Mouse (Mus musculus) forebrain, postnatal 0 days (tissue): ENCODE results near the gene Sfmbt2. TPM values are rescaled to one million over a fixed set of nuclear protein-coding genes. Genes with fewer than 3 reads are reported as not detected.

ENCODE experiments used
- ATAC-seq: fragments of 200-750 bp; cut with Nextera tagmentation; 2 replicates; pipeline ENCODE4 v1.8.0; 2017; ENCODE audit warnings: mild to moderate bottlenecking, moderate library complexity
- DNase-seq: peaks from one replicate; pipeline ENCODE4 v3.0.0-alpha.2; 2015
- H3K27ac ChIP-seq: fragments of 300-500 bp; sonication (generic); 2 replicates; pipeline ENCODE4 v1.5.1; 2014; ENCODE audit warnings: low read depth, mild to moderate bottlenecking, antibody characterized with exemption, low read length, moderate library complexity, mixed read lengths
- H3K27me3 ChIP-seq: fragments of 300-500 bp; sonication (generic); 2 replicates; pipeline ENCODE4 v1.6.1; 2014; ENCODE audit warnings: mild to moderate bottlenecking, low read length, mixed read lengths; ENCODE audit not compliant: insufficient read depth
- H3K36me3 ChIP-seq: fragments of 300-500 bp; sonication (generic); 2 replicates; pipeline ENCODE4 v1.6.1; 2014; ENCODE audit warnings: mild to moderate bottlenecking, moderate library complexity; ENCODE audit not compliant: insufficient read depth
- H3K4me1 ChIP-seq: fragments of 300-500 bp; sonication (generic); 2 replicates; pipeline ENCODE4 v1.6.1; 2014; ENCODE audit warnings: antibody characterized with exemption; ENCODE audit not compliant: insufficient read depth
- H3K4me2 ChIP-seq: fragments of 300-500 bp; sonication (generic); 2 replicates; pipeline ENCODE4 v1.6.1; 2014; ENCODE audit warnings: low read depth, mild to moderate bottlenecking, moderate library complexity
- H3K4me3 ChIP-seq: fragments of 300-500 bp; sonication (generic); 2 replicates; pipeline ENCODE4 v1.5.1; 2014; ENCODE audit warnings: low read depth, low read length, mixed read lengths
- H3K9ac ChIP-seq: fragments of 300-500 bp; sonication (generic); 2 replicates; pipeline ENCODE4 v1.6.1; 2014; ENCODE audit warnings: mild to moderate bottlenecking
- H3K9me3 ChIP-seq: fragments of 300-500 bp; sonication (generic); 2 replicates; pipeline ENCODE4 v1.6.1; 2016; ENCODE audit warnings: low read length
- CTCF ChIP-seq: sonication (generic); IDR thresholded peaks from 2 replicates; pipeline ENCODE4 v1.5.1; 2016; ENCODE audit warnings: antibody characterized with exemption, control low read depth, low read depth
- WGBS: fragments of 180-500 bp; shearing (Covaris S2); extraction: QIAGEN DNeasy Blood & Tissue Kit; methylation state at CpG from one replicate; pipeline ENCODE4 v1.1.7; 2014; 5-methylcytosine and 5-hydroxymethylcytosine counted together
- microRNA counts: library from miRNA; unstranded; fragments of <30 nt; microRNA quantifications from one replicate; lab custom pipeline; 2015
- microRNA-seq, 2 experiments: library from miRNA; unstranded; fragments of <30 nt; microRNA quantifications; one replicate each; pipeline ENCODE4; 2016
- polyA plus RNA-seq: library from polyadenylated mRNA; unstranded; fragments of >200 nt; fragmentation: Nextera tagmentation; extraction: Ambion mirVana; gene quantifications from 2 replicates; pipeline ENCODE4 v1.2.1, GENCODE M21; 2015
- total RNA-seq: library from RNA; depleted of rRNA; stranded (reverse); fragments of >200 nt; gene quantifications from 2 replicates; pipeline ENCODE4 v1.2.3, GENCODE M21; 2014; rRNA removed

Sfmbt2 gene
- total and polyA plus RNA-seq, 2 experiments from 2014 or later, result 2.2 to 6.4 TPM

DNA sequence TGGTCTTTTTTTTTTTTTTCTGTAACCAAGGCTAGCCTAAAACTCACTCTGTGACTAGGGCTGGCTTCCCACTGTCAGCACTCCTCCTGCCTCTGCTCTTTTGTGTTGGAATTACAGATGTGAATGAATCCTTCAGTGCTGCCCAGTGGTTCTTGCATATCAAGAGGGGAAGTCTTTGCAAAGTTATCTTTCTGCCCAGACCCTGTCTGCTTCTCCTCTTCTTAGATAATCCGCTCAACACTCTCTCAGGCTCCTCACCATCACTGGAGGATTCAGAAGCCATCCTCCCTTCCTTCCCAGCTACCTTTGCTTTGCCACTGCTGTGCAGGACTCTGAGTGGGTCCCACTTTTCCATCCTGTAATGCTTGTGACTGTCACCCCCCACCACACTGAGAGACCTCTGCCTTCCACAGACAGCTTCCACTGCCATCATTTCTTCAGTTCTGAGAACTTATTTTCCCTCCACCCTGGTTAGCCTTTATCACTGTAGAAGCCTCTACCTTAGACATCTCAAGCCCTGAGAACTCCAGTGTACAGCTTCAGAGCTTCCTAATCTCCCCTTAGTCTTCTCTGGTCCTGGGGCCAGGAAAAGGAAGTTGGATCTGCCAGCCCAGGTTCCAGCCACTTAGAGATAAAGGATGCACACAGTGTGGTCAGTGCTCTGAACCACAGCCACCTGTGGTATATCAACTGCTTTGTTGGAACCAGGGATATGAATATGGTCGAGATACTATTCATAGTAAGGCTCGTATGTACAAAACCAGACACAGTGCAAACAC lies 205.8 kb downstream of the Sfmbt2 start:
- ATAC-seq (no peak), DNase-seq (no peak)
- WGBS, result 84% methylated on average over 3 of the region's 3 CpGs
- Histone ChIP-seq H3K36me3 (no peaks in the 10 kb centered on the region), H3K9me3 (no peaks in the 10 kb centered on the region), H3K4me1 (no peaks in the 10 kb centered on the region), H3K4me2 (no peak overlapping the region), H3K4me3 (no peak overlapping the region), H3K27ac (no peak overlapping the region), H3K27me3 (no peaks in the 10 kb centered on the region), H3K9ac (no peak overlapping the region)
- TF ChIP-seq CTCF, result no peak

- Histone ChIP-seq H3K36me3 (no peaks in the 10 kb centered on the region), H3K9ac (no peak overlapping the region), H3K4me2 (no peak overlapping the region), H3K4me3 (no peak overlapping the region), H3K27me3 (no peaks in the 10 kb centered on the region), H3K4me1 (no peaks in the 10 kb centered on the region), H3K27ac (no peak overlapping the region), H3K9me3 (no peaks in the 10 kb centered on the region)
- no peak for ATAC-seq
- no peak for TF ChIP-seq CTCF
- WGBS, result 31% methylated on average over 4 of the region's 4 CpGs
- DNase-seq, result no peak
These were observed 212.4 kb downstream of the Sfmbt2 start for GRCm38 (mm10) chr2:10582673-10583072.

- TF ChIP-seq CTCF, result no peak
- Histone ChIP-seq H3K4me1 (no peaks in the 10 kb centered on the region), H3K36me3 (no peaks in the 10 kb centered on the region), H3K4me2 (no peak overlapping the region), H3K4me3 (no peak overlapping the region), H3K27ac (no peak overlapping the region), H3K9me3 (no peaks in the 10 kb centered on the region), H3K27me3 (no peaks in the 10 kb centered on the region), H3K9ac (no peak overlapping the region)
- DNase-seq, result no peak
- ATAC-seq, result no peak
- 39% methylated on average over 5 of the region's 5 CpGs for WGBS
These were observed 212.8 kb downstream of the Sfmbt2 start for GRCm38 (mm10) chr2:10583103-10583502.

GRCm38 (mm10) chr2:10591310-10591709 lies 221.0 kb downstream of the Sfmbt2 start:
- no peaks in the 10 kb centered on the region for H3K4me1 ChIP-seq
- H3K4me3 ChIP-seq, result no peak overlapping the region
- H3K4me2 ChIP-seq, result no peak overlapping the region
- TF ChIP-seq CTCF, result no peak
- peak; percentile 5 for DNase-seq
- H3K27me3 ChIP-seq, result no peaks in the 10 kb centered on the region
- H3K27ac ChIP-seq, result no peak overlapping the region
- ATAC-seq, result peak; percentile 55
- no peaks in the 10 kb centered on the region for H3K36me3 ChIP-seq
- no peaks in the 10 kb centered on the region for H3K9me3 ChIP-seq
- 69% methylated on average over 5 of the region's 5 CpGs for WGBS
- no peak overlapping the region for H3K9ac ChIP-seq

- H3K9ac ChIP-seq, result no peak overlapping the region
- no peak overlapping the region for H3K27ac ChIP-seq
- ATAC-seq (no peak), DNase-seq (no peak)
- H3K27me3 ChIP-seq, result no peaks in the 10 kb centered on the region
- no peaks in the 10 kb centered on the region for H3K4me1 ChIP-seq
- H3K4me2 ChIP-seq, result no peak overlapping the region
- no peak for TF ChIP-seq CTCF
- no peak overlapping the region for H3K4me3 ChIP-seq
- H3K9me3 ChIP-seq, result no peaks in the 10 kb centered on the region
- WGBS, result 40% methylated on average over 2 of the region's 2 CpGs
- H3K36me3 ChIP-seq, result no peaks in the 10 kb centered on the region
These were observed 245.2 kb downstream of the Sfmbt2 start for GRCm38 (mm10) chr2:10615500-10615899.

MicroRNA genes within 50 kb of the gene (microRNA counts, 519-probe panel; counts per million panel counts)
- not detected for microRNA mmu-miR-297a+mmu-miR-466f+mmu-miR-669b (lab: Ali Mortazavi, UCI)
- not detected for microRNA mmu-miR-297b-3p (lab: Ali Mortazavi, UCI)
- microRNA mmu-miR-297b-5p (lab: Ali Mortazavi, UCI), result not detected
- 1,596 counts per million, percentile 12 among the panel's probes with 10 or more counts for microRNA mmu-miR-297c (lab: Ali Mortazavi, UCI)
- 3,552 counts per million, percentile 34 among the panel's probes with 10 or more counts for microRNA mmu-miR-466a-3p+mmu-miR-466b-3-3p (lab: Ali Mortazavi, UCI)
- not detected for microRNA mmu-miR-466a-5p+mmu-miR-466e-5p (lab: Ali Mortazavi, UCI)
- not detected for microRNA mmu-miR-466c-5p (lab: Ali Mortazavi, UCI)
- microRNA mmu-miR-466d-3p (lab: Ali Mortazavi, UCI), result 1,995 counts per million, percentile 16 among the panel's probes with 10 or more counts
- microRNA mmu-miR-466d-5p (lab: Ali Mortazavi, UCI), result not detected
- not detected for microRNA mmu-miR-466f-5p (lab: Ali Mortazavi, UCI)
- 945 counts per million, percentile 6 among the panel's probes with 10 or more counts for microRNA mmu-miR-466g (lab: Ali Mortazavi, UCI)
- microRNA mmu-miR-466h (lab: Ali Mortazavi, UCI), result not detected
- microRNA mmu-miR-466l (lab: Ali Mortazavi, UCI), result not detected
- microRNA mmu-miR-467a (lab: Ali Mortazavi, UCI), result 1,596 counts per million, percentile 12 among the panel's probes with 10 or more counts
- not detected for microRNA mmu-miR-467b (lab: Ali Mortazavi, UCI)
- microRNA mmu-miR-467c (lab: Ali Mortazavi, UCI), result 1,876 counts per million, percentile 14 among the panel's probes with 10 or more counts
- not detected for microRNA mmu-miR-467d (lab: Ali Mortazavi, UCI)
- microRNA mmu-miR-467e (lab: Ali Mortazavi, UCI), result not detected
- 2,488 counts per million, percentile 20 among the panel's probes with 10 or more counts for microRNA mmu-miR-669a (lab: Ali Mortazavi, UCI)
- microRNA mmu-miR-669e (lab: Ali Mortazavi, UCI), result not detected
- microRNA mmu-miR-669f (lab: Ali Mortazavi, UCI), result 4,204 counts per million, percentile 51 among the panel's probes with 10 or more counts
- not detected for microRNA mmu-miR-669g (lab: Ali Mortazavi, UCI)
- microRNA mmu-miR-669h-5p (lab: Ali Mortazavi, UCI), result not detected
- not detected for microRNA mmu-miR-669i (lab: Ali Mortazavi, UCI)
- not detected for microRNA mmu-miR-669j (lab: Ali Mortazavi, UCI)
- not detected for microRNA mmu-miR-669m (lab: Ali Mortazavi, UCI)
- microRNA mmu-miR-669o (lab: Ali Mortazavi, UCI), result 945 counts per million, percentile 6 among the panel's probes with 10 or more counts

Small RNAs within 50 kb of the gene (microRNA-seq; reads per million reads assigned to microRNA genes)
- gene Gm22051, result 0 reads per million in 2 experiments
- gene Gm22072, result 0 to 0.12 reads per million in 2 experiments
- gene Gm22091, result 0 reads per million in 2 experiments
- 0 reads per million in 2 experiments for gene Gm22166
- gene Gm22239, result 0 to 0.12 reads per million in 2 experiments
- 0 reads per million in 2 experiments for gene Gm22626
- gene Gm22635, result 0 reads per million in 2 experiments
- gene Gm22677, result 0 reads per million in 2 experiments
- gene Gm22678, result 0 reads per million in 2 experiments
- gene Gm22775, result 0 reads per million in 2 experiments
- 0 to 0.12 reads per million in 2 experiments for gene Gm22925
- 0 reads per million in 2 experiments for gene Gm23108
- 0 reads per million in 2 experiments for gene Gm23288
- 0 reads per million in 2 experiments for gene Gm23542
- 0 reads per million in 2 experiments for gene Gm23569
- 0 reads per million in 2 experiments for gene Gm23571
- 0 reads per million in 2 experiments for gene Gm23578
- gene Gm23651, result 0 reads per million in 2 experiments
- 0 reads per million in 2 experiments for gene Gm23988
- 0 reads per million in 2 experiments for gene Gm24028
- gene Gm24167, result 0 reads per million in 2 experiments
- 0 reads per million in 2 experiments for gene Gm24315
- gene Gm24342, result 0 reads per million in 2 experiments
- gene Gm24488, result 0 reads per million in 2 experiments
- 0 reads per million in 2 experiments for gene Gm24640
- gene Gm24673, result 0 reads per million in 2 experiments
- 0 reads per million in 2 experiments for gene Gm24761
- 0 reads per million in 2 experiments for gene Gm24806
- 0 reads per million in 2 experiments for gene Gm25022
- gene Gm25158, result 0 reads per million in 2 experiments
- 0 to 0.37 reads per million in 2 experiments for gene Gm25263
- gene Gm25285, result 0 reads per million in 2 experiments
- gene Gm25316, result 0 reads per million in 2 experiments
- gene Gm25451, result 0 reads per million in 2 experiments
- 0 reads per million in 2 experiments for gene Gm25673
- 0 reads per million in 2 experiments for gene Gm25680
- 0 reads per million in 2 experiments for gene Gm25701
- 0 reads per million in 2 experiments for gene Gm25753
- 0 reads per million in 2 experiments for gene Gm25943
- gene Gm26060, result 0 reads per million in 2 experiments
- 0 reads per million in 2 experiments for gene Gm26073
- 0 reads per million in 2 experiments for gene Gm26092
- 0 reads per million in 2 experiments for gene Gm26156
- 0 reads per million in 2 experiments for gene Gm26229
- 0 reads per million in 2 experiments for gene Gm26398
- gene Gm26426, result 0 reads per million in 2 experiments
- gene Gm26431, result 0 reads per million in 2 experiments
- 0 reads per million in 2 experiments for gene Gm26491
- gene Mir297a-2, result 3.5 to 7.1 reads per million in 2 experiments
- gene Mir297a-3, result 0 reads per million in 2 experiments
- 0 reads per million in 2 experiments for gene Mir297a-4
- gene Mir297b, result 0 reads per million in 2 experiments
- gene Mir297c, result 0 reads per million in 2 experiments
- gene Mir466, result 0.24 to 0.39 reads per million in 2 experiments
- 0 reads per million in 2 experiments for gene Mir466b-1
- 0 reads per million in 2 experiments for gene Mir466b-2
- gene Mir466b-3, result 0.39 to 0.73 reads per million in 2 experiments
- 0 reads per million in 2 experiments for gene Mir466b-4
- gene Mir466b-5, result 0 reads per million in 2 experiments
- 0 reads per million in 2 experiments for gene Mir466b-6
- 0 reads per million in 2 experiments for gene Mir466b-7
- 0 reads per million in 2 experiments for gene Mir466b-8
- gene Mir466c-1, result 0 reads per million in 2 experiments
- 0 reads per million in 2 experiments for gene Mir466c-2
- gene Mir466d, result 0.37 to 0.77 reads per million in 2 experiments
- 0 reads per million in 2 experiments for gene Mir466e
- gene Mir466f-1, result 0 reads per million in 2 experiments
- gene Mir466f-2, result 0 reads per million in 2 experiments
- gene Mir466f-3, result 0 reads per million in 2 experiments
- gene Mir466g, result 0 to 0.12 reads per million in 2 experiments
- gene Mir466h, result 0 to 0.24 reads per million in 2 experiments
- gene Mir466l, result 0 to 0.12 reads per million in 2 experiments
- gene Mir466m, result 0 reads per million in 2 experiments
- gene Mir466n, result 3.1 to 5.9 reads per million in 2 experiments
- 0 to 0.24 reads per million in 2 experiments for gene Mir466o
- 0 reads per million in 2 experiments for gene Mir466p
- gene Mir467a-1, result 0 reads per million in 2 experiments
- 0 reads per million in 2 experiments for gene Mir467a-10
- 0 reads per million in 2 experiments for gene Mir467a-2
- gene Mir467a-3, result 0 reads per million in 2 experiments
- gene Mir467a-4, result 0 reads per million in 2 experiments
- gene Mir467a-5, result 0 reads per million in 2 experiments
- gene Mir467a-6, result 0 reads per million in 2 experiments
- gene Mir467a-7, result 0 reads per million in 2 experiments
- 0 reads per million in 2 experiments for gene Mir467a-8
- gene Mir467a-9, result 0 reads per million in 2 experiments
- 0.12 to 0.39 reads per million in 2 experiments for gene Mir467b
- 424 to 496 reads per million in 2 experiments for gene Mir467c
- gene Mir467d, result 711 to 1,176 reads per million in 2 experiments
- 825 to 929 reads per million in 2 experiments for gene Mir467e
- gene Mir669a-1, result 0 reads per million in 2 experiments
- 0 reads per million in 2 experiments for gene Mir669a-10
- gene Mir669a-11, result 0 reads per million in 2 experiments
- gene Mir669a-12, result 0 reads per million in 2 experiments
- gene Mir669a-2, result 0 reads per million in 2 experiments
- gene Mir669a-3, result 0 reads per million in 2 experiments
- gene Mir669a-4, result 0 reads per million in 2 experiments
- gene Mir669a-5, result 0 reads per million in 2 experiments
- gene Mir669a-6, result 0 reads per million in 2 experiments
- 0 reads per million in 2 experiments for gene Mir669a-7
- gene Mir669a-8, result 0 reads per million in 2 experiments
- 0 reads per million in 2 experiments for gene Mir669a-9
- gene Mir669b, result 0 reads per million in 2 experiments
- 95.5 to 109 reads per million in 2 experiments for gene Mir669c
- 0 reads per million in 2 experiments for gene Mir669d
- 0 reads per million in 2 experiments for gene Mir669d-2
- gene Mir669e, result 13.5 to 18.5 reads per million in 2 experiments
- 0 to 0.37 reads per million in 2 experiments for gene Mir669f
- gene Mir669g, result 0 reads per million in 2 experiments
- gene Mir669h, result 2.6 to 2.7 reads per million in 2 experiments
- 0 reads per million in 2 experiments for gene Mir669i
- gene Mir669j, result 0 reads per million in 2 experiments
- 0 reads per million in 2 experiments for gene Mir669k
- gene Mir669l, result 142 to 193 reads per million in 2 experiments
- gene Mir669m-1, result 0 reads per million in 2 experiments
- gene Mir669m-2, result 0 reads per million in 2 experiments
- gene Mir669o, result 166 to 175 reads per million in 2 experiments
- gene Mir669p-1, result 0 reads per million in 2 experiments
- 0 reads per million in 2 experiments for gene Mir669p-2

Other genes starting within 250 kb of the Sfmbt2 start
- gene Itih2, start 239.1 kb upstream of the Sfmbt2 start, total RNA-seq, result 8.8 and 9.1 TPM in 2 replicates
- 3.5 and 4.4 TPM in 2 replicates for gene Itih2, start 239.1 kb upstream of the Sfmbt2 start, polyA plus RNA-seq
- gene Itih5, start 216.9 kb upstream of the Sfmbt2 start, total RNA-seq, result 10.6 and 15.7 TPM in 2 replicates
- gene Itih5, start 216.9 kb upstream of the Sfmbt2 start, polyA plus RNA-seq, result 4.9 and 7.3 TPM in 2 replicates